Mouse (Mus musculus): Measurements from ENCODE around the gene Spred2. TPM values are rescaled to one million over a fixed set of nuclear protein-coding genes. Genes with fewer than 3 reads are reported as not detected.

Gene Spred2
- polyA plus RNA-seq, 1 experiment, result 5.9 TPM

DNA sequence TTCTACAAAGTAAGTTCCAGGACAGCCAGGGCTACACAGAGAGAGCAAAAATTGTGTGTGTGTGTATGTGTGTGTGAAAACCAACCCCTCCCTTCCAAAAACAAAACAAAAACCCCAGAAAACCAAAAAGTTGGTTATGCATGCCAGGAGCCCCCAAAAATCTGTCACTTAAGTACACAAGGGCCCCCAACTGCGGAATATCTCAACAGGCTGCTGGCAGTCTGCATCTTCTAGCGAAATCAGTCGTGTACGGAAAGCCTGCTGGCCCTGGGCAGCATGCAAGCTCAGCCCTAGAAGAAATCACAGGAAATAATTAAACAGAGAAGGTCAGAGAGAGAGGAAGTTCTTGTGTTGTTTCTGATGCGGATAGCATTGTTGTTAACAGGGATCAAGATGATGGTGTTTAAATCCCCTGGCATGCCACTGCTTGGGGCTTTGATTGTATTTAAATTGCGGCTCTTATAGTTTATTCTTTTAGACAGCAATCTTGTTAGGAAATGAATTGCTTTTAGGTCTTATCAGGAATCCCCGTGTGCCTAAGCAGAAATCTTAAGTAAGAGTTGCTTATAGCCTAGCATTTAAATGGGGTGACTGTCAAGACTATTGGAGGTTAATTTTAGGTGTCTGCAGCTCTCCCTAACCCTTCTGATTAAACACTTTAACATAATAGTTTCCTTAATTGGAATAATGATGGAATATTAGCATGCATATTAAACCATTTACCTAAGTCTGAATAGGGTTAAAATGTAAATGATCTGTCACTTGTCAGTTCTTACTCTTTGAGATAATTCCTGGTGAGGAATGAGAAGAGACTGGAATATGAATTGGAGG is 11.6 kb downstream of the Spred2 start:
- no peak for TF ChIP-seq POLR2A (IDR thresholded peaks at IDR 0.05; ENCODE audit: borderline replicate concordance, low read depth, low read length)
- no peak for TF ChIP-seq CTCF (IDR thresholded peaks at IDR 0.05; ENCODE audit: low read depth, low read length)
- peaks cover 43% of the 10 kb centered on the region for H3K4me1 ChIP-seq (ENCODE audit: control insufficient read depth, insufficient read depth, low read length)
- no peak overlapping the region for H3K4me3 ChIP-seq (ENCODE audit: insufficient read depth, low read length)
- H3K27ac ChIP-seq (ENCODE audit: insufficient read depth, low read depth, low read length), result peak overlapping the region; percentile 44

DNA sequence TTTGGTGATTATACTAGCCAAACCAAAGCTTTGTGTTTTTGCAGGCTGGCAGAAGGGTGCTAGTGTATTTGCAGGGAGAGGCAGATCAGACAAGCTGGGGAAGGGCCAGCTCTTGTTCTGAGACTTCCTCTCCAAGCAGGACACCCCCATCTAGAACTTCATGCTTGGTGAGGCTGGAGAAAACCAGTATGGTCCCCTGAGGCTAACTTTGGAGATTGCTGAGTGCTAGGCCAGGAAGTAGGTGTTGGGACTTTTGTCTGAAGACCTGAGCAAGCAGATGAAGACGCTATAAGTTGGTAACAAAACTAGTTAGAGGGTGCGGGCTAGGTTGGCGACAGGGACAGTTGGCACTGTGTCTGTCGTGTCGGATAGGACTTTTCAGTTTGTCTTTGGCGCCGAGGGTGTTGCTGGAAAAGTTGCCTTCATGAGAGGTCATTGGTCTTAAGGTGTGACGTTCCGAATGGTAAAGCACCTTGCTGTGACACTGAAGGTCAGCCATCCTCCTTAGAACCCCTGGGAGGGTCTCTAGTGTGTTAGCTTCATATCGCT is 14.4 kb downstream of the Spred2 start:
- H3K27ac ChIP-seq (ENCODE audit: insufficient read depth, low read depth, low read length), result peak overlapping the region; percentile 46
- peaks cover 45% of the 10 kb centered on the region for H3K4me1 ChIP-seq (ENCODE audit: control insufficient read depth, insufficient read depth, low read length)
- H3K4me3 ChIP-seq (ENCODE audit: insufficient read depth, low read length), result no peak overlapping the region
- TF ChIP-seq CTCF (IDR thresholded peaks at IDR 0.05; ENCODE audit: low read depth, low read length) (no peak), POLR2A (IDR thresholded peaks at IDR 0.05; ENCODE audit: borderline replicate concordance, low read depth, low read length) (no peak)

DNA sequence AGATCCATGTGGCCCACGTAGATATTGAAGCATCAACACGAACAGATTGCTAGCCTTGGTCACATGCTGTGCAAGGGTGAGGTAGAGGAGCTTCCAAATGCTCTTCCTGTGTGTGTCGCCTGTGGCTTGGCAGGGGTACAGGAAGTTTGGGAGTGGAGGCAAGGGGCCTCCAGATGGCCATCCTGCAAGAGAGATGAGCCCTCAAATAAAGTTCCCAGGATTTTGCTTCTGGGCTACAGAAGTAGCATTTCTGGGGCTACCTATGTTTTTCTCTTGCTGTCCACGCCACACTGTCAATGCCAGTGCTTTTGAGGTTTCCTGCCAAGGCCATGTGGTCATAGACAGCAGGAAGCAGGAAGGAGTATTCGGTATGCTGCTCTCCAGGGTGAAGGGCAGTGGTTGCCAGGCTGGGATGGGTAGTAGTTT is 15.1 kb downstream of the Spred2 start:
- H3K27ac ChIP-seq (ENCODE audit: insufficient read depth, low read depth, low read length), result peak overlapping the region; percentile 46
- no peak for TF ChIP-seq CTCF (IDR thresholded peaks at IDR 0.05; ENCODE audit: low read depth, low read length)
- TF ChIP-seq POLR2A (IDR thresholded peaks at IDR 0.05; ENCODE audit: borderline replicate concordance, low read depth, low read length), result no peak
- no peak overlapping the region for H3K4me3 ChIP-seq (ENCODE audit: insufficient read depth, low read length)
- peaks cover 49% of the 10 kb centered on the region for H3K4me1 ChIP-seq (ENCODE audit: control insufficient read depth, insufficient read depth, low read length)

DNA sequence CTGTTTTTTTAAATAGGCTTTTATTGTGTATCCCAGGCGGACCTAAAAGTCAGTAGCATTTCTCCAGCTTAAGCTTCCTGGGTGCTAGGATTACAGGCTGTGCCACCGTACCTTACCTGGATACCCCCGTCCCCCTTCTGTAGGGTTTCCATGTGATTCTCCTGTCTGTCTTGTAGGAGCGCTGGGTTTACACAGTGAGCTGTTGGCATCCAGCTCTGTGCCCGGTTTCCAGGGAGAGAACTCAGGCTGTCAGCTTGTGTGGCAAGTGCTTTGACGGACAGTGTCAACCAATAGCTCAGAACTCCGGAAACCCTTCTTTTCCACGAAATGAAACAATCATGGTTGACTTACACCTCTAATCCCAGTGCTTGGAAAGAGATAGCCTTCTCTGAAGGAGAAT is 15.7 kb downstream of the Spred2 start:
- H3K27ac ChIP-seq (ENCODE audit: insufficient read depth, low read depth, low read length), result no peak overlapping the region
- peaks cover 51% of the 10 kb centered on the region for H3K4me1 ChIP-seq (ENCODE audit: control insufficient read depth, insufficient read depth, low read length)
- TF ChIP-seq CTCF (IDR thresholded peaks at IDR 0.05; ENCODE audit: low read depth, low read length) (no peak), POLR2A (IDR thresholded peaks at IDR 0.05; ENCODE audit: borderline replicate concordance, low read depth, low read length) (no peak)
- H3K4me3 ChIP-seq (ENCODE audit: insufficient read depth, low read length), result no peak overlapping the region

DNA sequence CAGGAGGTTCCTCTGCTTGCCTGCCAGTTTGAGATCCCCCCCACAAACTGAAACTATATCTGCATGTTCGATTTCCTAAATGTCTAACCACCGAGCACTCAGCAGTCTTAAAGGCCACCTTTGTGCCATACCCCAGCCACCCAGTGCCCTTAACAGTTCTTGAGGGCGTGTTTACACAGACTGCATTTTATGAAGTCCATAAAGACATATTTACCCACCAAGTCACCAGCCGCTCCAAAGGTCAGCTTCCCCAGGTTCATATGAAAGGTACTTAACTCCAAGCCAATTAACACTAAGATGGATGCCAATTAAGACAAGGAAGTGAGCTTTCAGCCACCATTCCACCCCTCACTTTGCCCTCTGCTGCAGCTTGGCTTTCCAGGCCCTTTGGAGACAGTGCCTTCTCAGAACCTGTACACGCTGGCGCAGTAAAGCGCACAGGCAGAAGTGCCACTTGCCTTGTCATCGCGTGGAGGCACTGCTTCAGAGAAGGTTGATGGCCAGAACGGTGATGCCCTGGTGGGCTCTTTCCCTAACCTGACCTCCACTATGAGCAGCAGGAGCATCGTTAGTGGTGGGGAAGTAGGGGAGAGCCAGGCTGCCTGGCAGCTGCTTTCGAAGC is 17.1 kb downstream of the Spred2 start:
- no peak for TF ChIP-seq POLR2A (IDR thresholded peaks at IDR 0.05; ENCODE audit: borderline replicate concordance, low read depth, low read length)
- no peak for TF ChIP-seq CTCF (IDR thresholded peaks at IDR 0.05; ENCODE audit: low read depth, low read length)
- Histone ChIP-seq H3K27ac (ENCODE audit: insufficient read depth, low read depth, low read length) (no peak overlapping the region), H3K4me3 (ENCODE audit: insufficient read depth, low read length) (no peak overlapping the region), H3K4me1 (ENCODE audit: control insufficient read depth, insufficient read depth, low read length) (peaks cover 47% of the 10 kb centered on the region)

DNA sequence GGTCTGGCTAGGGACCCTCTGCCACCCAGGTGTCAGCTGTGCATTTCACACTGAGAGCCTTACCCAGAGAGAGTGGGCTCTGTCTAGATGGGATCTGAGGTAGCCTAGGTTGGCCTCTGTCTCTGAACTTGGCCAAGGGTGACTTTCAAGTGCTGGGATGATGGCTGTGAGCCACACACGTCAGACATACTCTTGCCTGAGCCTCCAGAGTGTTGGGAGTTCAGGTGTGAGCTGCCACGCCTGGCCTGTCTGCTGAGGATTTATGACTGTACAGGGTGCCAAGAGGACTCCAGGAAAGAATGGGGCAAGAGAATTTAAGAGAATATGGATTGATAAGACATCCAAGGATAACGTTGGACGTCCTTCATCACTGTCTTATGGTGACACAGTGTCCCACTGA is 17.8 kb downstream of the Spred2 start:
- TF ChIP-seq POLR2A (IDR thresholded peaks at IDR 0.05; ENCODE audit: borderline replicate concordance, low read depth, low read length), result no peak
- TF ChIP-seq CTCF (IDR thresholded peaks at IDR 0.05; ENCODE audit: low read depth, low read length), result no peak
- no peak overlapping the region for H3K4me3 ChIP-seq (ENCODE audit: insufficient read depth, low read length)
- peaks cover 42% of the 10 kb centered on the region for H3K4me1 ChIP-seq (ENCODE audit: control insufficient read depth, insufficient read depth, low read length)
- H3K27ac ChIP-seq (ENCODE audit: insufficient read depth, low read depth, low read length), result no peak overlapping the region

DNA sequence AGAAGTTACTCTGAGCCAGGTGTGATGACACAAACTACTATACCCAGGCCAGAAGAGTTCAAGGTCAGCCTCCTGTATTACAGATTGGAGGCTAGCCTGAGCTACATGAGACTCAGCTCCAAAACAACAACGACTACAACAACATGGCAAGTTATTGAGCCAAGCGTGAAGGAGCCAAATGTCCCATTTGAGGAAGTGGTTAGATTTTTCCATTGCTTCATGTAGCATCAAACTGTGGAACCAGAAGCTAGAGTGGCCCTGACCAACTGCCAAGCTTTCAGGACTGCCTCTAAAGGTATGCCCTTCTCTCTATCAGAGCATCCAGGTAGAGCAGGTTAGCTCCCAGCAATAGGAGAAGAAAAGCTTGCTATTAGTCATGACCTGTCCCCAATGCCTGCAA is 19.6 kb downstream of the Spred2 start:
- H3K27ac ChIP-seq (ENCODE audit: insufficient read depth, low read depth, low read length), result no peak overlapping the region; the same call in 1 of the 2 replicates
- H3K4me1 ChIP-seq (ENCODE audit: control insufficient read depth, insufficient read depth, low read length), result peaks cover 38% of the 10 kb centered on the region
- H3K4me3 ChIP-seq (ENCODE audit: insufficient read depth, low read length), result no peak overlapping the region
- no peak for TF ChIP-seq POLR2A (IDR thresholded peaks at IDR 0.05; ENCODE audit: borderline replicate concordance, low read depth, low read length)
- TF ChIP-seq CTCF (IDR thresholded peaks at IDR 0.05; ENCODE audit: low read depth, low read length), result no peak

DNA sequence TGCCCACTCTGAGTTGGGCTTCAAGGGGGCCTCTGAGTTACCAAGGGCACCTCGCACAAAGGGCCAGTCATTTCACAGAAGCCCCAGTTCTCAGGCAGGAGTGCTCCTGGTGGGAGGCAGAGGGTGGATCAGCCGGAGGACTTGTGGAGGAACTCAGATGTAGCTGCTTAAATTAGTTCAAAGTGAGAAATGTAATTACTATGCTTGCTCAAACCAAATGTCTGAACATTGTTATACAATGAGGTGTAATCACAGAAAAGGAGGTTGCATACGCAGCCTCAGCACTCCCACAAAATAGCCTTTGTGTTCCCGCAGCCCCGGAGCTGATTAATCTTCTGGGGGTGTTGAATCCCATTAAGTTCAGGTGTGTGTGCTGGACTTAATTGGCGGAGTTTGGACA is 20.5 kb downstream of the Spred2 start:
- no peak for TF ChIP-seq POLR2A (IDR thresholded peaks at IDR 0.05; ENCODE audit: borderline replicate concordance, low read depth, low read length)
- no peak for TF ChIP-seq CTCF (IDR thresholded peaks at IDR 0.05; ENCODE audit: low read depth, low read length)
- H3K4me1 ChIP-seq (ENCODE audit: control insufficient read depth, insufficient read depth, low read length), result peaks cover 30% of the 10 kb centered on the region

DNA sequence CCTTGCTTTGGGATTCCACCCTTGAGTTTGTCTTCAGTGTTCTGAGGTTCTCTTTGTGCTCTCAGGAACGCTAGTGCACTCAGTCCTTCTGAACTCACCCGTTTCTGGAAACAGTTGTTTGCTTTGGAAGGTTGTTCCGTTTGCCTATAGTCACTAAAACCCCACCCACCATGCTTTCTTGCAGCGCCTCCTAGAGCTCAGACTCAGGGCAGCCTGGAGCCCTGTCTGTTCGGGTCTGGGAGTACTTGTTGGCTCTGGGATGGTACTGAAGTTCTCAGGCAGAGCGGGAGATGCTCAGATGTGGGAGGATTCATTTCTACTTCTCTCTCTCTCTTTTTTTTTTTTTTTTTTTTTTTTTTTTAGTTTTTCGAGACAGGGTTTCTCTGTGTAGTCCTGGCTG is 22.5 kb downstream of the Spred2 start:
- Histone ChIP-seq H3K27ac (ENCODE audit: insufficient read depth, low read depth, low read length) (no peak overlapping the region), H3K4me1 (ENCODE audit: control insufficient read depth, insufficient read depth, low read length) (peaks cover 25% of the 10 kb centered on the region), H3K4me3 (ENCODE audit: insufficient read depth, low read length) (no peak overlapping the region)
- no peak for TF ChIP-seq CTCF (IDR thresholded peaks at IDR 0.05; ENCODE audit: low read depth, low read length)

More for the DNA sequence above, 20.5 kb downstream of the Spred2 start:
- no peak overlapping the region for H3K27ac ChIP-seq (ENCODE audit: insufficient read depth, low read depth, low read length)
- no peak overlapping the region for H3K4me3 ChIP-seq (ENCODE audit: insufficient read depth, low read length)

DNA sequence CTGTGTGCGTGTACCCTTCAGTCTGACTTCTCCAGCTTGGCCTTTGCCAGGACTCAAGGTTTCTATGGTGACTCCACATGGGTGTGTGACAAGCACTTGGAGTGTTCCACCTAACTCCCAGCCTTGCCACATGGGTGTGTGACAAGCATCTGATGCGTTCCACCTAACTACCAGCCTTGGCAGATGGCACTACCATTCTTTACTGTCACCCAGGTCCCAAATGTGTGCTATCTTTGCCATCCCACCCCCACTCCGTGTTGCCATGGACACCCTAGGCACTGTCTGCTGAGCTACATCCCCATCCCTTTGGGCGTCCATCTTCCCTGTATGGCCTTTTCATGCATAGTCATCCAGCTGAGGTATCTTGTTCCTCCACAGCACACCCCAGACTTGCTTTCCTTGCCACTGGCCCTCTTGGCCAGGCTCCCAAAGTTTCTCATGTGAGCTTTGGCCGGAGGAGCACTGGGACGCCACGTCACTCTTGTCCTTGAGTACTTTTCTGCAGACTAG is 23.5 kb downstream of the Spred2 start:
- Histone ChIP-seq H3K4me1 (ENCODE audit: control insufficient read depth, insufficient read depth, low read length) (peaks cover 25% of the 10 kb centered on the region), H3K27ac (ENCODE audit: insufficient read depth, low read depth, low read length) (no peak overlapping the region), H3K4me3 (ENCODE audit: insufficient read depth, low read length) (no peak overlapping the region)
- no peak for TF ChIP-seq CTCF (IDR thresholded peaks at IDR 0.05; ENCODE audit: low read depth, low read length)
- TF ChIP-seq POLR2A (IDR thresholded peaks at IDR 0.05; ENCODE audit: borderline replicate concordance, low read depth, low read length), result no peak
